Mouse (Mus musculus): Measurements from ENCODE around the gene Pnliprp1.

- TF ChIP-seq GATA1 (IDR thresholded peaks at IDR 0.05; ENCODE audit: borderline replicate concordance, low read length) (no peak), FLI1 (IDR thresholded peaks at IDR 0.05; ENCODE audit: low read length) (no peak)
Measured at GRCm38 (mm10) chr19:58743736-58744135, 15.0 kb downstream of the Pnliprp1 start.

All from megakaryocyte, embryonic 14.5 days (primary cell).